Mouse (Mus musculus) left cerebral cortex, postnatal 4 days (tissue): Measurements from ENCODE around the gene Vmn1r159. TPM values are rescaled to one million over a fixed set of nuclear protein-coding genes. Genes with fewer than 3 reads are reported as not detected.
"Not testable (repeated sequence)": the region's sequence is repeated elsewhere in the genome, so short reads cannot be mapped to it uniquely, and the experiment has no call there.

ENCODE experiments used
- DNase-seq: peaks from one replicate; pipeline ENCODE4 v3.0.0-alpha.2; 2022
- intact Hi-C: fragments of 180-260 bp; cut with DNase I; formaldehyde crosslinking; loops from one replicate; pipeline ENCODE4 v1.15.1; 2025
- total RNA-seq, 2 experiments: library from RNA; stranded (reverse); gene quantifications; 2 replicates each; pipeline ENCODE4 v1.2.3; 2021

The Vmn1r159 gene
- total RNA-seq = not detected

DNA sequence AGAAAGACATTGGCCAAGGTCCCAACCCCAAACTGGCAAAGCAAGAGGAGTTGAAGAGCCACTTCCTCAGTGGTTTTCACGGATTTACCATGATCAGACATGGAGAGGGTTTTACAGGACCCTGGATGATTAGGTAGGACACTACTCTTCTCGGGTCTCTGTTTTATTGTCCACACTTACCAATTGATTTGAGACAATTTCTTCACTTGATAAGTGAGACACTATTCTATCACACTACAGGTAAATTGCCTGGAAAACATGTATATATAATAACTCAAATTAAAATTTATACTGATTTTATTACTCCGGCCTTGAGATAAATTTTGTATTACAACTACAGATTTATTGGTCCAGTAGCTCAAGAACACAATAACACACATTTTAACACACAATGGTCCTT, at the start of gene Vmn1r159:
Vmn1r159 (minus strand) TSS at position 101 of the 400 bp plus-strand sequence.
- DNase-seq, intact Hi-C loops: not testable (repeated sequence)

DNA sequence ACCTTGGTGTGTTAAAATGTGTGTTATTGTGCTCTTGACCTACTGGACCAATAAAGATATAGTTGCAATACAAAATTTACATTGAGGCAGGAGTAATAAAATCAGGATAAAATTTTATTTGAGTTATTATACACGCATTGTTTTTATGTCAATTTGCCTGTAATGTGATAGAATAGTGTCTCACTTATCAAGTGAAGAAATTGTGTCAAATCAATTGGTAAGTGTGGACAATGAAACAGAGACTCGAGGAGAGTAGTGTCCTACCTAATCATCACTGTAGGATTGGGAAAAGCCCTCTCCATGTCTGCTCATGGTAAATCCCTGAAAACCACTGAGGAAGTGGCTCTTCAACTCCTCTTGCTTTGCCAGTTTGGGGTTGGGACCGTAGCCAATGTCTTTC, 27.5 kb upstream of the Vmn1r159 start, which contains the start of gene Vmn1r160:
Vmn1r160 (plus strand) TSS at position 301 of the 400 bp plus-strand sequence.
- DNase-seq, intact Hi-C loops: not testable (repeated sequence)

Other genes starting within 250 kb of the Vmn1r159 start
- gene Vmn1r155, start 185.6 kb downstream of the Vmn1r159 start, total RNA-seq = not detected
- gene Gm8693, start 151.3 kb downstream of the Vmn1r159 start, total RNA-seq = not detected
- gene Gm4567, start 123.9 kb downstream of the Vmn1r159 start, total RNA-seq = not detected
- gene Vmn1r157, start 81.9 kb downstream of the Vmn1r159 start, total RNA-seq = not detected
- not detected for gene Vmn1r158, start 52.8 kb downstream of the Vmn1r159 start, total RNA-seq
- gene Vmn1r160, start 27.6 kb upstream of the Vmn1r159 start, total RNA-seq = not detected
- not detected for gene Gm4214, start 141.1 kb upstream of the Vmn1r159 start, total RNA-seq
- not detected for gene Gm4216, start 176.3 kb upstream of the Vmn1r159 start, total RNA-seq
- gene Vmn1r163, start 211.9 kb upstream of the Vmn1r159 start, total RNA-seq = not detected
- gene Gm8720, start 223.9 kb upstream of the Vmn1r159 start, total RNA-seq = not detected